Mouse (Mus musculus): ENCODE data around the gene Otx2.

The Otx2 gene

DNA sequence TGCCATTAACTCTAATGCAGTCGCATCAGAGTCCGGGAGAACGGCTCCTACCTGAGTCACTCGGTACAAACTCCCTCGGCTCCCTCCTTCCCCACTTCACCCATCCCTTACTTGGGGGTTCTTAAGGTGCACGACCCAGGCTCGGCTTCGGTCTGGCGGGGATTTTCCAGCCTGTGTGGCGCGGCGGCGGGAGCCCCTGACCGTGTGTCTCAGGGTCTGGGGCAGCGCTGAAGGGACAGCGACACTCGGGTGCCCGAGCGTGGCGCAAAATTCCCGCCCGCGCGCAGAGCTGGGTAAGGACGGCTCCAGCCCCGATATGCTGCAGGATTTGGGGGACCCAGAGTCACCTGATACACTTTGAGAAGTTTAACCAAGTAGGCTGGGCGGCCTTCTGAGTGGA is at the start of gene Otx2:
Gene Otx2, minus strand, starts transcription at position 279 of the 400 bp plus-strand sequence.
- DNase-seq (ENCODE audit: low read depth): no peak

DNA sequence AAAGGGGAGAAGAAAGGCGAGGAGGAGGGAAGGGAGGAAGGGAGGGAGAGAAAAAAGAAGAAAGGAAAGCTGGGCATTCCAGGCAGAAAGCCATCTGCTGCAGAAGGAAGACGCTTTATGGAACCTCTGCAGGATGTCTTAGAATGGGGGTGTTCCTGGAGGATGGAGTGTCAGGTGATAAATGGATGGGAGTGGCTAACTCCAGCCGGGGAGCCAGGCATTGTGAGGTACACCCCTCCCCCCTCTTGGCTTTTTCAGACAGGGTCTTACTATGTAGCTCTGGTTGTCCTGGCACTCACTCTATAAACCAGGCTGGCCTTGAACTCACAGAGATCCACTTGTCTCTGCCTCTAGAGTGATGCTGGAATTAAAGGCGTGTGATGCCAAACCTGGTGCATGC is 49.1 kb upstream of the Otx2 start:
- no peak for DNase-seq (ENCODE audit: low read depth)

DNA sequence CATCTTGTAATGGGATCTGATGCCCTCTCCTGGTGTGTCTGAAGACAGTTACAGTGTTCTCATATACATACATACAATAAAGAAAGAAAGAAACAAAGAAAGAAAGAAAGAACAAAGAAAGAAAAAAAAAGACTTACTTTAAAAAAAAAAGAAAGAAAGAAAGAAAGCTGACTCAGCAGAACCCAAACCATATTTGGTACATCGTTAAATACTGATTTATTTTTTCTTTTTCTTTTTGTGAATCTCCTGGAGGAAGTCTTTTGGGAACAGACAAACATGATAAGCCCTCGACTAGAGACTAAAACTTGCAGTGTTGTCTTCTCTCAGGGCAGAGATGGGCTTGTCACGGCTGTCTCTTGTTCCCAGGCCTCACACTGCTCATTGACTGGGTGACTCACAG is 45.7 kb upstream of the Otx2 start:
- DNase-seq (ENCODE audit: low read depth): no peak

DNA sequence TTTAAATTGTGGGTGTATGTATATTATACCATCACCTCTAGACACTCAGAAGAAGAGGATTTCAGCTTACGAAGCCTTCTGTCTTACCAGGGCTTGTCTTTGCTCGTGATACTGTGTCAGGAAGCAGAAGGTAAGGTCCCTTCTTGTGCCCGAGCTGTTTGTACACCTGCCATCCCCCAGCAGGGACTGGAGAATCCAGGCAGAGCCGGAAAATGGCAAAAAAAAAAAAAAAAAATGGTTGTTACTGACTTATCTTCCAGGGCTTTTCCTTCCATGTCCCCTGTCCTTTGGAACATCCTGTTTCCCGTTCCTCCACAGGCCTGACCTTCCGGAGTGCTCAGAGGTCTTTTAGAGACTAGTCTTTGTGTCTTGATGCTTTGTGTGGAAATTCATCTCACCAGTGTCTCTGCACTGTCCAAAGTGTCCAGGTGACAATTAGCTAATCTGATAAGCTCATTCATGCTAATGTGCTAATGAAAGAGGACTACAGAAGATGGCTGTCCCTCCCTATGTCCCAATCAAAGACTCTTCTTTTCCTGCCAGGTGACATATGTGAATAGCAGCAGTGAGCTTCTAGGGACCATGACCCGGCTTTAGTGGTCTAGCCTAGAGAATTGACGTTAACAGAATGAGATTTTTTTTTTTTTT is 44.1 kb upstream of the Otx2 start:
- DNase-seq (ENCODE audit: low read depth): no peak

GRCm38 (mm10) chr14:48716456-48716855 is 42.8 kb upstream of the Otx2 start:
- DNase-seq (ENCODE audit: low read depth): no peak

DNA sequence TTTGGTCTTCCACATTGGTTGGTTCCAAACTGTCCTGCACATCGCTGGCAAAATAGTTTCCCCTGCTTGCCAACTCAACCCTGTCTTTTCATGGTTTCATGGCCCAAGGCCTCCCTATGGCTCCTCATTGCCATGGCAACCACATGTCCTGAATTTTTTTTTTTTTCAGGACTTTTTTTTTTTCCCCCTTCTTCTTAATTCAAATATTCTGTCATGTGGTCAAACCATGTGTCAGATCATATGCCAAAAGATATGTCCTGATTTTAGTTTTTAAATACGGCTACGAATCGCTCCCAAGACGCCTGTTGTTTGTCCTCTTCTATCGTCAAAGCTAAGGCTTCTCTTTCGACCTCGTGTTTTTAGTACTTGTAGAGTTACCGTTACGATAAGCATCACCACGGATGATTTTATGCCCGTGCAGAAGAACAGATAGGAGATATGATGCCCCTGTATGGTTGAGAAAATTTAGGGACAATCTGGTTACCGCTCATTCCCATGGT is 37.3 kb upstream of the Otx2 start:
- DNase-seq (ENCODE audit: low read depth): no peak

DNA sequence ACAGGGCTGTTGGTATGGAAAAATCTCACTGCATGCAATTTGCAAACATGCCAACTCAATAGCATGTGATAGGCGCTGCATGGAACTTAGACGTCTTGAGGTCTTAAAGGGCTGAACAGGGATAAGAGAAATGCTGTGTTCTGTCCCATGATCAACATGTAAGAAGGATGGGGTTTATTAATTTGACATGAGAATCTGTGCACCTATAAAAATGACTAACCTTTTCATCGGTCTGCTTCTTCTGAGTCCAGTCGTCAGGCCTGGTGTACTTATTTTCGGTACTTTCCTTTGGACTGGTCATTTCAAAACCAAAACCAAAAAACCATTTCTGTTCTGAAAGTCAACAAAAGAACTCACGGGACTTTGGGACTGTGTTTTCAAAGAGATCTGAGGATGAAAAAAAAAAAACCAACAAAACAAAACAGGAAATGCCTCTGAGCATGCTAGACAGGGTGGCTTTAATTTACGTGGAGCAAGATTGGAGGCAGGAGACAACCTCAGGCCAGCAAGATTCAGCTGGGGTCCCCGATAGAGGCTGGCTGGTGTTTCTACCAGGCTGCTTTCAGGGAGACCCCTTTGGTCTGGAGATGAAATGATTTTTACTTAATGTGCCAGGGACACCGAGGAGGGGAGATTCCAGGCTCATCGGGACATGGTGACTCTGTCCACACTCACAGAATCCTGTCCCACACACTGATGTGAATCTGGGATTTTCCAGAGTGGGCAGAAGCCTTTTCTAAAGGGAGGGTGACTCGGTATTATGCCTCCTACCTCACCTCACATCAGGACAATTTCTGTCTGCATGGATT is 36.6 kb upstream of the Otx2 start:
- no peak for DNase-seq (ENCODE audit: low read depth)

DNA sequence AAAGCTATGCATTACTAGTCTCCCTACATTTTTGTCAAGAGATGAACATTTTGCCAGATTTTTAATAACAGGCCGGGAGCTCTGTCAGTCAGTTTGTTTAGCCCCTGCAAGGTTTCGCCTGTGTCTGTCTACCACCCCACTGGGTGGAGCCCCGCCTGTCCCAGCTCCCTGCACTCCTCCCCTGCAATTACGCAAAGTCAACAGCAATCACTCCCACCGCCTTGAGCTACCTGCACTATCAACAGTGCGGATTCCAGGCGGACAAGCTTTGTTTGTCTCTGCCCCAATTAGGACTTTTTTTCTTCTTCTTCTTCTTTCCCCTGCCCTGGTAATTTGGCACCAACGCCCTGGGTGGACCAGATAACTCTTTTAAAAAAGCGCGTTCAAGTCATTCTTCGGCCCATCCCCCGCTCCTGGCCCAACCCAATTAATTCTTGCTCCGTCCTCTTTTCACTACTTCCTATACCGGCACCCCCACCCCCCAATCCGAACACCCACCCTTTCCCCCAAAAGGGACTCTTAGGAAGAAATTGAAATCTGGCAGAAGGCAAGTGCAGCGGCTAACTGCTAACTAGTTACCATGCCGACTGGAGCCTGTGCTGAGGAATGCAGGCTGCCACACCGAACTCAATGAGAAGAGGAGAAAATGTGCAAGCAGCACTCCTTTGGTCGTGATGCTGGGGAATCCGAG is 35.9 kb upstream of the Otx2 start:
- no peak for DNase-seq (ENCODE audit: low read depth)

GRCm38 (mm10) chr14:48707844-48708383 is 34.3 kb upstream of the Otx2 start:
- DNase-seq (ENCODE audit: low read depth): no peak

DNA sequence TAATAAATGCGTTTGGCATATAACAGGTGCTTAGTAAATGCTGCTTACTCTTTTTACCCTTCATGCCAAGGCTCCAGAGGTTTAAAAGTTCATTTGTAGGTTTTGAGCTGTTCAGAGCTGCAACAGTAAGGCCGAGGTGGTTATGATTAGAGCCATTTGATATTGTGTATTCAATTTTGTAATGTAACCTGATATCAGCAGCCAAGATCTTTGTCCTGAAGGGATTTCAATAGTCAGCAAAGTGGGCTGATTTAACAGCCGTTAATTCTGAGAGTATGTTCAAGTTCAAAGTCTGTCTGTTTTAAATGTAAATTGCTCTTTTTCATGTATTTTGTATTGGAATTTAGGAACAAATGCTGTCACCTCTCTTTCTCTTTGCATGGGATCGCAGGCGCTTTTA is 33.8 kb upstream of the Otx2 start:
- DNase-seq (ENCODE audit: low read depth): no peak

- no peak for DNase-seq (ENCODE audit: low read depth)
Measured at GRCm38 (mm10) chr14:48700790-48701370, 27.3 kb upstream of the Otx2 start.

GRCm38 (mm10) chr14:48679590-48679989 is 6.0 kb upstream of the Otx2 start:
- DNase-seq (ENCODE audit: low read depth): no peak

DNA sequence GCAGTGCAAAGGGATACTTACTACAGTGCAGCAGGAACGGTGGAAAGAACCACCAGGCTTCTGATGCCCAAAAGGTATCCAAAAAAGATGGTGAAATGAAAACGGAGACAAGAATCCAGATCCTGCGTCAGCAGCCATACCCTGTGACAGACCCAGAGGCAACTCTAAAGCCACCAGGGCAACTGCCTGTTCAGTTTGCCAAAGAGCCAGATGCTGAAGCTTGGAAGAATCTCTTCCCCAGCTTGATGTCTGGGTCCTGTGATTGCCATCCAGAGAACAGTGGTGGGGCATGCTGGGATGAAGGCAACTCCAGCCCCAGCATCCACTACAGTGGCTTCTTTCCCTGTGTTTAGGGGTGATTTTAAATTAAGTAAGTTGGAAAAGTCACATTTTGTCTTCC is 5.1 kb upstream of the Otx2 start:
- no peak for DNase-seq (ENCODE audit: low read depth)

DNA sequence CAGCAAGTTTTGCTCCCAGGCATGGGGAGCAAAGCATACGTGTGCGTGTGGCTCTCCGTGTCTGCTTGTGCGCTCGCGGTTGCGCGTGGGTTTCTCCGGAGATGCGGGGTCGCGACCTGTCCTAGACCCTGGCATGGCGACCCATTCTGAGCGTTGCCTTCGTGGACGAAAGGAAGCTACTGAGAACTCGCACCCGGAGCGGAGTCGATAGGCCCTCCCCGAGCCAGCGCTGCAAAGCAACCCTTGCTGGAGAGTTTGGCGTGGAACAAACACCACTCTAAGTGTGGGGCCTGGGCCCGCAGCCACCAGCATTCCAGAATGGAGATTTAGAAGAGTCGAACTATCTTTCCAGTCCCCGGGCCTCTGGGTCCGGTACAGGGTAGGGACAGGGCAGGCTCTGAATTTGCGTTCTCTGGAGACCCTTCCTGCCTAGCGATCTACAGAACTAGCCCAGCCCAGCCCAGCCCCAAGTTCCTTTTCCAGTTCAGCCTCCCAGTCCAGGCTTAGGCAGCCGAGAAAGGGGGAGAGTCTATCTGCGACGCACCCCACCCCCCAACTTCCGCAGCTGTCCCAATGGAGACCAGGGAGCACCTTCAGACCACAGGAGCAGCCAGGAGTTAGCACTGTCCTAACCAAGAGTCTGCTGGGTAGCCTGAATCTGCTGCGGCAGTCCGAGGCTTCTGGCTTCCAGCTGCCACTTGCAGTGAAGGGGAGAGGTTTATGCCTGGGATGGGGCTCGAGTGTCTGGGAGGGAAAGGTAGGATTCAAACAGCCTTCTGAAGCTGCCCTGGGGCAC is 615 bp upstream of the Otx2 start:
- DNase-seq (ENCODE audit: low read depth): no peak

GRCm38 (mm10) chr14:48672611-48673176 is 925 bp downstream of the Otx2 start:
- DNase-seq (ENCODE audit: low read depth): no peak

DNA sequence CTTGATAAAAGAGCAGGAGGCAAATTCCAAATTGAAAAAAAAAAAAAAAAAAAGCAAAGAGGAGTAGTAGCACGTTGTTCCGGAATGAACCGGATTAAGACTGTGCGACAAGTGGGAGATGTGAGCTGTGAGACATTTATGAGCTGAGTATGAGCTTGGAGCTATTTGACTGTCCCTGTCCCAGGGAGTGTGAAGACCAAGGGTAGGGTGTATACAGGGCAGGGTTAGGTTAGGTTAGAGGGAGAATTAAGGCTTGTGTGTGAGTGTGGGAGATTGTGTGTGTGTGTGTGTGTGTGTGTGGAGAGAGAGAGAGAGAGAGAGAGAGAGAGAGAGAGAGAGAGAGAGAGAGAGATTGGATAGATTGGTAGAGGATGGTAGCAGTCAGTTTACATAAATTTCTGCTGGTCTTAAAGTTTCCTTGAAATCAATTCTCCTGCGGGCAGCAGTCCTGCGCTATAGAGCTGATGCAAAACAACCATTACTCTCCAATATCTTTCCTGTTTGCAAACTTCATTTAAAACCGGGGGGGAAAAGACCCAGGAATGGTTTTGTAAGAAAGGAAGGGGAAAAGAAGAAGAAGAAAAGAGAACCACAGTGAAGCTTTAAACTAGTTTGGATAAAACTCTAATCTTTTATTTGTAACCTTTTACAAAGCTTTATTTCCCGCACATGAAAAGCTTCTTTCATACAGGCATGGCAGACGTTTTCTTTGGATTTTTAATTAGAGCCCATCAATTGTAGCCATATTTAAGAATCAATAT is 2.0 kb downstream of the Otx2 start:
- DNase-seq (ENCODE audit: low read depth): no peak

- DNase-seq (ENCODE audit: low read depth): no peak
Measured at GRCm38 (mm10) chr14:48670761-48671479, 2.7 kb downstream of the Otx2 start.

DNA sequence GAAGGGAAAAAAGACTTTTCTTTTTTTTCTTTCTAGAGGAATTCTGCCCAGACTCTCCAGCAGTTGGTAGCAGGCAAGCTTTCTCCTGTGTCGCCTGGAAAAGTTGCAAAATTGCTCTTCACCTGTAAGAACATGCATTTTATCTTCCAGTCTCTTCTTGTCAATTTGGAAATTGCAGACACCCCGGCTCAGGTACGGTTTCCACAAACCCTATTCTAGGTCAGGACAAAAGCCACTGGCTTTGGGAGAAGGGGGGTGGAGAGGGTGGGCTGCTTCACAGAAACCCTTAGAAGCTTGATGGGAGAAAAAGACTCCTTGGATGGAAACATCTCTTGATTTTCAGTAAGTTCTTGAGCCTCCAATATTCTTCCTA is 3.4 kb downstream of the Otx2 start:
- DNase-seq (ENCODE audit: low read depth): no peak

- DNase-seq (ENCODE audit: low read depth): no peak
Measured at GRCm38 (mm10) chr14:48669541-48670257, 3.9 kb downstream of the Otx2 start.

Measured in induced T-regulatory cell, adult 2 months (primary cell).